Comparison of ENCODE assay signal across 19 mouse cellular contexts in genomic region chr5:35432098-35432497, GRCm38 (mm10). TPM values are rescaled to one million over a fixed set of nuclear protein-coding genes. Genes with fewer than 3 reads are reported as not detected.
"Had no signal": no experiment of that assay in that cellular context is flagged by ENCODE, and none has a peak within 500 bp of the region (broad histone marks: within the 10 kb centered on the region; RNA-seq: fewer than 3 reads in every experiment).

No protein-coding gene starts in this region.

- H3K9me3 ChIP-seq: stomach, embryonic 15.5 days had no signal

- H3K9ac ChIP-seq: stomach, embryonic 15.5 days had no signal

- H3K36me3 ChIP-seq: stomach, embryonic 15.5 days had no signal

- H3K4me1 ChIP-seq: stomach, embryonic 15.5 days had no signal

- H3K27me3 ChIP-seq: stomach, embryonic 15.5 days had no signal

- H3K4me2 ChIP-seq: stomach, embryonic 15.5 days had no signal

- DNase-seq: retina, postnatal 1 day; right cerebral cortex, adult 18-20 months; right cerebral cortex, postnatal 14 days; right cerebral cortex, postnatal 25 days; right cerebral cortex, postnatal 4 days; spleen, adult 18-20 months; thymus, adult 2 months; thymus, postnatal 14 days; thymus, postnatal 25 days; thymus, postnatal 36 days; thymus, postnatal 4 days had no signal

- H3K4me3 ChIP-seq: stomach, embryonic 15.5 days had no signal

- H3K27ac ChIP-seq: stomach, embryonic 15.5 days; stomach, postnatal 0 days had no signal

RNA-seq across cellular contexts. Expression of gene Hmx1, which starts 43.2 kb away (rescaled TPM):
- total RNA-seq: neutrophil, adult 5-6 weeks had no signal
- polyA plus RNA-seq: small intestine, adult 2 months; spleen, adult 2 months; stomach, embryonic 14.5 days; stomach, embryonic 16.5 days; stomach, postnatal 0 days; urinary bladder, adult 2 months had no signal
